Mouse (Mus musculus) sigmoid colon, adult 10 weeks (tissue): Measurements from ENCODE around the gene Azi2. TPM values are rescaled to one million over a fixed set of nuclear protein-coding genes. Genes with fewer than 3 reads are reported as not detected.

Experiments
- polyA plus RNA-seq: library from polyadenylated mRNA; stranded (reverse); fragments of 350-450 nt; fragmentation: Illumina TruSeq; extraction: RNeasy Lipid Tissue Mini Kit (QIAGEN cat#74804); gene quantifications from one replicate; pipeline ENCODE4 v1.2.3, GENCODE M21; 2014; ENCODE audit warnings: low read depth, low replicate concordance

Gene Azi2
- polyA plus RNA-seq = 339 TPM

GRCm38 (mm10) chr9:118040218-118041021 lies at the start of gene Azi2:
TSS of gene Azi2 (plus strand) at chr9:118040499.

Other genes starting within 250 kb of the Azi2 start
- gene Cmc1, start 109.7 kb downstream of the Azi2 start, polyA plus RNA-seq = 168 TPM